Mouse (Mus musculus): ENCODE data around the gene Fam102a. TPM values are rescaled to one million over a fixed set of nuclear protein-coding genes. Genes with fewer than 3 reads are reported as not detected.

Gene Fam102a
- polyA plus RNA-seq, 1 experiment from 2014 or later, result 9.5 TPM

- H3K27me3 ChIP-seq, result no peaks in the 10 kb centered on the region
- WGBS, result 67% methylated on average over 6 of the region's 6 CpGs
These were observed 56.1 kb downstream of the Fam102a start for GRCm38 (mm10) chr2:32591249-32591648.

GRCm38 (mm10) chr2:32596725-32597124 is 61.6 kb downstream of the Fam102a start:
- H3K27ac ChIP-seq (replicated peaks), result no peak overlapping the region
- 74% methylated on average over 13 of the region's 13 CpGs for WGBS

More at GRCm38 (mm10) chr2:32591249-32591648, 56.1 kb downstream of the Fam102a start:
- Histone ChIP-seq H3K4me1 (replicated peaks) (peaks cover 38% of the 10 kb centered on the region), H3K9me3 (no peaks in the 10 kb centered on the region), H3K9ac (no peak overlapping the region), H3K27ac (replicated peaks) (no peak overlapping the region), H3K4me3 (no peak overlapping the region), H3K36me3 (peaks cover 12% of the 10 kb centered on the region; the same call in 1 of the 2 replicates), H3K4me2 (no peak overlapping the region)
- ATAC-seq (ENCODE audit: low FRiP score, low read depth), result no peak

GRCm38 (mm10) chr2:32597248-32597647 is 62.1 kb downstream of the Fam102a start:
- 93% methylated on average over 5 of the region's 5 CpGs for WGBS
- ATAC-seq (ENCODE audit: low FRiP score, low read depth), result no peak

More at GRCm38 (mm10) chr2:32596725-32597124, 61.6 kb downstream of the Fam102a start:
- peaks cover 17% of the 10 kb centered on the region; the same call in 1 of the 2 replicates for H3K36me3 ChIP-seq
- no peak overlapping the region for H3K4me3 ChIP-seq
- no peak for ATAC-seq (ENCODE audit: low FRiP score, low read depth)
- H3K4me2 ChIP-seq, result no peak overlapping the region
- H3K4me1 ChIP-seq (replicated peaks), result no peaks in the 10 kb centered on the region; the same call in 1 of the 2 replicates
- no peak overlapping the region for H3K9ac ChIP-seq
- H3K27me3 ChIP-seq, result no peaks in the 10 kb centered on the region
- no peaks in the 10 kb centered on the region for H3K9me3 ChIP-seq

GRCm38 (mm10) chr2:32597699-32598098 is 62.6 kb downstream of the Fam102a start:
- H3K9me3 ChIP-seq, result no peaks in the 10 kb centered on the region
- ATAC-seq (ENCODE audit: low FRiP score, low read depth), result no peak
- H3K4me3 ChIP-seq, result no peak overlapping the region
- H3K27ac ChIP-seq (replicated peaks), result no peak overlapping the region
- H3K36me3 ChIP-seq, result peaks cover 17% of the 10 kb centered on the region; the same call in 1 of the 2 replicates
- WGBS, result 85% methylated on average over 5 of the region's 5 CpGs
- H3K27me3 ChIP-seq, result no peaks in the 10 kb centered on the region
- H3K9ac ChIP-seq, result no peak overlapping the region
- H3K4me2 ChIP-seq, result no peak overlapping the region
- H3K4me1 ChIP-seq (replicated peaks), result no peaks in the 10 kb centered on the region; the same call in 1 of the 2 replicates

More at GRCm38 (mm10) chr2:32597248-32597647, 62.1 kb downstream of the Fam102a start:
- Histone ChIP-seq H3K9me3 (no peaks in the 10 kb centered on the region), H3K4me1 (replicated peaks) (no peaks in the 10 kb centered on the region; the same call in 1 of the 2 replicates), H3K4me3 (no peak overlapping the region), H3K36me3 (peaks cover 17% of the 10 kb centered on the region; the same call in 1 of the 2 replicates), H3K4me2 (no peak overlapping the region), H3K9ac (no peak overlapping the region), H3K27me3 (no peaks in the 10 kb centered on the region), H3K27ac (replicated peaks) (no peak overlapping the region)

DNA sequence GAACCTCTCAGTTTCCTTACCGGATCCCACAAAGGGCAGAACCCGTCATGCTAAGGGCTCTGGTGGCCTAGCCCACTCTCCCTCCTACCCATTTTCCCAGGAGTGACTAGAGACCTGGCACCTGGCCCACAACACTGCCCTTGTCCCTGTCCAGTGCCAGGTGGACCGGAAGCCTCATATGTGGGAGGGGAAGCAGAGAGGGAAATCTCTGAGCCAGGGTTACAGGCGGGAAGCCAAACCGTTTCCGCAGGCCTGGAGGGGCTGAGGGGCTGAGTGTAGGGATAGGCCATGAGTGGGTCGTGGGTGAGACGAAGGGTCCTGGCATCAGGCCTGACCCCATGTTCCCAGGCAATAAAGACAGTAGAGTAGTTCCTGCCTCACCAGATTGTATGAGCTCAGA is 63.4 kb downstream of the Fam102a start:
- Histone ChIP-seq H3K27ac (replicated peaks) (no peak overlapping the region), H3K36me3 (peaks cover 17% of the 10 kb centered on the region; the same call in 1 of the 2 replicates), H3K4me3 (no peak overlapping the region), H3K9me3 (no peaks in the 10 kb centered on the region), H3K4me2 (no peak overlapping the region), H3K9ac (no peak overlapping the region), H3K4me1 (replicated peaks) (no peaks in the 10 kb centered on the region; the same call in 1 of the 2 replicates), H3K27me3 (no peaks in the 10 kb centered on the region)
- WGBS, result 75% methylated on average over 8 of the region's 8 CpGs
- ATAC-seq (ENCODE audit: low FRiP score, low read depth), result no peak

- Histone ChIP-seq H3K4me1 (replicated peaks) (no peaks in the 10 kb centered on the region; the same call in 1 of the 2 replicates), H3K9ac (no peak within 1 kb of the TSS), H3K27ac (replicated peaks) (no peak within 1 kb of the TSS), H3K27me3 (no peaks in the 10 kb centered on the region), H3K36me3 (peaks cover 11% of the 10 kb centered on the region; the same call in 1 of the 2 replicates), H3K4me3 (no peak within 1 kb of the TSS), H3K4me2 (no peak within 1 kb of the TSS), H3K9me3 (no peaks in the 10 kb centered on the region)
- WGBS, result 95% methylated on average over 3 of the region's 3 CpGs
- no peak for ATAC-seq (ENCODE audit: low FRiP score, low read depth)
These were observed 64.3 kb downstream of the Fam102a start, which contains the start of gene St6galnac6 for GRCm38 (mm10) chr2:32599409-32599808. St6galnac6 (plus strand) TSS chr2:32599709.

GRCm38 (mm10) chr2:32601417-32602065 is 66.4 kb downstream of the Fam102a start:
- Histone ChIP-seq H3K36me3 (0 out of 2 replicates have a peak, but pooled peaks cover 5% of the 10 kb centered on the region), H3K9me3 (no peaks in the 10 kb centered on the region), H3K27ac (replicated peaks) (no peak overlapping the region), H3K9ac (no peak overlapping the region), H3K27me3 (no peaks in the 10 kb centered on the region), H3K4me2 (no peak overlapping the region), H3K4me1 (replicated peaks) (peaks cover 2% of the 10 kb centered on the region), H3K4me3 (no peak overlapping the region)
- 40% methylated on average over 8 of the region's 8 CpGs for WGBS
- ATAC-seq (ENCODE audit: low FRiP score, low read depth), result no peak

- ATAC-seq (ENCODE audit: low FRiP score, low read depth), result peak; percentile 43; the same call in 1 of the 2 replicates
- Histone ChIP-seq H3K36me3 (no peaks in the 10 kb centered on the region), H3K9me3 (no peaks in the 10 kb centered on the region), H3K4me2 (peak overlapping the region; percentile 48), H3K27ac (replicated peaks) (no peak overlapping the region), H3K4me1 (replicated peaks) (peaks cover 10% of the 10 kb centered on the region), H3K4me3 (peak overlapping the region; percentile 26), H3K9ac (no peak overlapping the region), H3K27me3 (no peaks in the 10 kb centered on the region)
- WGBS, result 2% methylated on average over 11 of the region's 11 CpGs
These were observed 67.5 kb downstream of the Fam102a start for GRCm38 (mm10) chr2:32602600-32603054.

DNA sequence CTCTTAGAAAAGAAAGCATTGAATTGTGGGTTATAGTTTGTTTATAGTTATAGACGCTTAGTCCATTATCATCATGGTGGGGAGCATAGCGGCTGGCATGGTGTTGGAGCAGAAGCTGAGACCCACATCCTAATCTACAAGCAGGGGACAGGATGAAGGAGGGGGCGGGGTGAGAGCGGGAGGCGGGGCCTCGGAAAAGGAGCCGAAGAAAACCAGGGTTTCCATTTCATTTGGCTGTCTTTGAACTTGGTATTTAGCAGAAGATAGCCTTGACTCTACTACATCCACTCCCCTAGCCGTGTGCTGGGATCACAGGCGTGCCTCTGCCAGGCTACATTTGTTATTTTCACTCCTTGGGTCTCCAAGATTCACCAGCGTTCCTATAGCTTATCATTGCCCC is 69.5 kb downstream of the Fam102a start:
- Histone ChIP-seq H3K27ac (replicated peaks) (no peak overlapping the region), H3K4me1 (replicated peaks) (peaks cover 24% of the 10 kb centered on the region), H3K27me3 (peaks cover 3% of the 10 kb centered on the region; the same call in 1 of the 2 replicates), H3K36me3 (no peaks in the 10 kb centered on the region), H3K9ac (no peak overlapping the region), H3K4me3 (no peak overlapping the region), H3K4me2 (no peak overlapping the region), H3K9me3 (no peaks in the 10 kb centered on the region)
- ATAC-seq (ENCODE audit: low FRiP score, low read depth), result no peak
- WGBS, result 48% methylated on average over 10 of the region's 10 CpGs

DNA sequence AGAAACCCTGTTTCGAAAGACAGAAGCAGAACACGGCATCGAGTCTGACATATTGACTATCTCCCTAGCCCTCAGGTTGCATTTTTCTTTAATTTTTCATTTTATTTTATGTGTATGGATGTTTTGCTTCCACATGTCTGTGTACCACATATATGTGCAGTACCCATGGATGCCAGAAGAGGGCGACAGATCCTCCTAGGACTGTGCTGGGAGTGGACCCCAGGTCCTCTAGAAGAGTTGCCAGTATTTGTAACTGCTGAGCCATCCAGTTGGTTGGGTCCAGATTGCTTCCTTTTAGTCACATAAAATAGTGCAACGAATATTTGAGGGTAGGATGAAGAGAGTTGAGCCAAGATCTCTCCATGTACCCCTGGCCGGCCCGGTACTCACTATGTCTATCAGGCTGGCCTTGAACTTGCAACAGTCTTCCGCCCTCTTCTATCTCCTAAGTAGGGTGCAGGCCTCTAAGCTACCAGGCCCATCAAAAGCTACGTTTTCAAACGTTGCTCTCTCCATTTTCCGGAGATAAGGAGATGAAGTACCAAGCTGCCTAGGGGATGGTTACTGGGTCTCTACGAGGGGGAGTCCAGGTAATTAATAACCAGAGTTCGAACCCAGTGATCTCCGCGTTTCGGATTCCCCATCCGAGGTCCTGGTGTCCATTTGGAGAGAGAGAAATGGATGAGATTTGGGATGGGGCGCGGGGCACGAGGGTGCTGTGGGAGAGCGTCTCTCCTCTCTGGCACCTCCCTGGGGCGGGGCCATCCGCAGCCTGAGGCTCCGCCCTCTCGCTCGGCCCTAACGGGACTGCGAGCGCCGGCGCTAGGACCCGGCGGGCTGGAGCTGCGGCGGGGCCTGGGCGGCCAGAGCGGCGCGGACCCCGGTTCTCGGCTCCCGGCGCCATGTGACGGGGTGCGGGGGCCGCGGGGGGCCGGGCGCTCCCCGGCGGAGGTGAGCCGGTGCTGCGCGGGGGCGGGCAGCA is 71.3 kb downstream of the Fam102a start:
- peak; percentile 75 for ATAC-seq (ENCODE audit: low FRiP score, low read depth)
- Histone ChIP-seq H3K27me3 (peaks cover 3% of the 10 kb centered on the region; the same call in 1 of the 2 replicates), H3K36me3 (no peaks in the 10 kb centered on the region), H3K27ac (replicated peaks) (no peak overlapping the region), H3K9ac (peak overlapping the region; percentile 74), H3K4me2 (peak overlapping the region; percentile 85), H3K4me1 (replicated peaks) (peaks cover 28% of the 10 kb centered on the region), H3K9me3 (no peaks in the 10 kb centered on the region), H3K4me3 (peak overlapping the region; percentile 78)
- WGBS, result 13% methylated on average over 45 of the region's 55 CpGs

DNA sequence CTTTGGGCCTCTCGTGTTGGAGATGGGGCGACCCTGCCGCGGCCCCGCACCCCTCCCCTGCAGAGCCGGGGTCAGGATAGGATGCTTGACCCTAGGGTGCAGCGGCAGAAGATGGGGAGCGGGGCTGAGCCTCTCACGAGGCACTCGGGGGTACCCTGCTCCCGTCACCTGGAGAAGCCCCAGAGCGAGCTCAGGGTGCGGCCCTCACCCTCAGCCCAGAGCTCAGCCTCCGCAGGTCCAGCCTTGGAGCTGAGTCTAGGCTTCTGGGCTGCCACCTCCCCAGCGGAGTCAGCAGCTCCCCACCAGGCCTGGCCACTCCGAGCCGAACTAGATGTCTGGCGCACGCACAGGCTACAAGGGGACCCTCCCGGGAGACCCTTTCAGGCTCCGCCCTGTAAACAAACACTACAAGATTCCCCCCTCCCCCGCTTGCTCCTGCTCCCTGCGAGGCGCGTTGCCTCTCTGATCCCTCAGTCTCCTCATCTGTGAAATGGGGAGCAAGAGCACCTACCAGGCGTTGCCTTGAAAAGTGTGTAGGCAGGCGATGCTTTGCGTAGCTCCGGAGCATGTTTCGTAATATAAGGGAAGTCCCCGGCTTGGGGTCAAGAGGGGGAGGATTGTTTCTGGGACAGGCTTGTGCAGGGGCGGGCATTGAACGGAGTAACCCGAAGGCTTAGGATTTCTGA is 72.3 kb downstream of the Fam102a start:
- peak overlapping the region; percentile 85 for H3K4me2 ChIP-seq
- no peaks in the 10 kb centered on the region for H3K36me3 ChIP-seq
- no peak overlapping the region for H3K27ac ChIP-seq (replicated peaks)
- H3K4me1 ChIP-seq (replicated peaks), result peaks cover 28% of the 10 kb centered on the region
- peak overlapping the region; percentile 78 for H3K4me3 ChIP-seq
- peak overlapping the region; percentile 74 for H3K9ac ChIP-seq
- ATAC-seq (ENCODE audit: low FRiP score, low read depth), result peak; percentile 21; the same call in 1 of the 2 replicates
- WGBS, result 6% methylated on average over 34 of the region's 34 CpGs
- H3K27me3 ChIP-seq, result peaks cover 3% of the 10 kb centered on the region; the same call in 1 of the 2 replicates
- no peaks in the 10 kb centered on the region for H3K9me3 ChIP-seq
